Mouse (Mus musculus): ENCODE measurements around the gene Pomgnt2. TPM values are rescaled to one million over a fixed set of nuclear protein-coding genes. Genes with fewer than 3 reads are reported as not detected.
"Not testable (repeated sequence)": the region's sequence is repeated elsewhere in the genome, so short reads cannot be mapped to it uniquely, and the experiment has no call there.

Pomgnt2 gene
- polyA plus RNA-seq (2012; rRNA removed): 19.8 and 20.2 TPM in 2 replicates

DNA sequence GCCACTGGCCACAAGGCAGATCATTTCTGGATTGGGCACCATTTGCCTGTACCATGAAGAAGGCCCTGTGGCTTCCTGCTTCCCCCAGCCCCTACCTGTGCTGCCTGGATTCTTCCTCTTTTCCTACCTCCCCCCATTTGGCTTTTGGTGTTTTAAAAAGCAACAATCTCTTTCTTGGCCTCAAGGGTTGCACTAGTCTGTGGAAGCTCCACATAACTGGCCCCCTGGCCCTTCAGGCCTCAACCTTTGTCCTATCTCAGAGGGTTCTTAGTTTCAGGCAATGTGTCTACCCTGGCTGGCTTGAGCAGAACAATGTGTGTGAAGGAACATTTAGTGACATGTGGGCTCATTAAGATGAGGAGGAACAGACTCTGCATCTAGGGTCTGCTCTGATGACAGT, at the start of gene Pomgnt2:
TSS of gene Pomgnt2 (minus strand) at position 101 of the 400 bp plus-strand sequence.
- DNase-seq (ENCODE audit: low read depth): no peak

DNA sequence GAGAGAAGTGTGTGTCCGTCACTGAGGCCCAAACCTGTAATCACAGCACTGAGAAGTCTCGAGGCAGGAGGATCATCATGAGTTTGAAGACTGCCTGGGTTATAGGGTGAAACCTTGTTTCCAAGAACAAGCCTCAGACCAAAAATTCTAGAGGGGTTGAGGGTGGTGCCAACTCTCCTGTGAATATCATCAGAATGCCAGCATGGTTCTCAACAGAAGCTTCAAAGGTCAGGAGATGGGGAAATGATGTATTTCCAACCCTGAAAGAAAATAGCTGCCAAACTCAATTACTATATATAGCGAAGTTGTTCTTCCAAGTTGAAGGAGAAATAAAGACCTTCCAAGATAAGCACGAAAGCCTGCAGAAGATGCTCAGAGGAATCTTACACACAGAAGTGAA, 42.9 kb upstream of the Pomgnt2 start:
- no peak for DNase-seq (ENCODE audit: low read depth)

DNA sequence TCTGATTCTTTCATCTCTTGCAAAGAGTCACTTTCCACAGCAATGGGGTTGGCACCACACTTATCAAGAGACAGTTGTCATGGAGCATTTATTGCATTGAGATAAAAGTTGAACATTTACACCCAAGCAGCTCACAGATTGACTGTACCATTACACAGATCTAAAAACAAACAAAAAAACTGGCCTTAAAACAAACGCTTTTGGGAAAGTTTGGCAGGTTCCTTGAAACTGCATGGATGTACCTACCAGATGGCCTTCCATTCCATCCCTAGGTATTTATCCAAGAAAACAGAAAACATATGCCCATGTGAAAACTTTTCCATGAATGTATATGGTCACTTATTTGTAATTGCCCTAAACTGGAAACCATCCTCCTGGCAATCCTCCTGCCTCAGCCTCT, 41.7 kb upstream of the Pomgnt2 start:
- no peak for DNase-seq (ENCODE audit: low read depth)

DNA sequence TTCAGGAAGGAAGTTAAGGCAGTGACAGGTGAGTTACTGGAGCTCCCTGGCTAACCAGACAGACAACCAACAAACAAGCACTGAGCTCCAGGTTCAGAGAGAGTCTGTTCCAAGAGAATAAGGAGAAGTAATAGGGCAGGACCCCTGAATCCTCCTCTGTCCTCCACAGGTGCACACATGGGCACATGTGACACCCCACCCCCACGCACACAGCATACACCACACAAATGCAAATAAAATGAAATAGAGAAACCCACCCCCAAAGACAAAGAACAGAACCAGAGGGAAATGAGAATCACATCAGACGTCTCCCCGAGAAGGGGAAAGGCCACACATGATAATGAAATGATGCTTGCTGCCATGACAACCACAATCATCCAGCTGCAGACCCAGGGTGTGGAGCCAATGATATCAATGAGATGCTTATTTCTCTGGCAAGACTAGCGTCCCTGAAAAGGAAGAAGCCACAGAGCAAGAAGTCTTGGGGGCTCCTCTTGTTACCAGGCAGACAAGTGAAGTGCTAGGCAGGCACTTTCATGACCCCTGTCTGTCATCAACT, 39.7 kb upstream of the Pomgnt2 start:
- no peak for DNase-seq (ENCODE audit: low read depth)

DNA sequence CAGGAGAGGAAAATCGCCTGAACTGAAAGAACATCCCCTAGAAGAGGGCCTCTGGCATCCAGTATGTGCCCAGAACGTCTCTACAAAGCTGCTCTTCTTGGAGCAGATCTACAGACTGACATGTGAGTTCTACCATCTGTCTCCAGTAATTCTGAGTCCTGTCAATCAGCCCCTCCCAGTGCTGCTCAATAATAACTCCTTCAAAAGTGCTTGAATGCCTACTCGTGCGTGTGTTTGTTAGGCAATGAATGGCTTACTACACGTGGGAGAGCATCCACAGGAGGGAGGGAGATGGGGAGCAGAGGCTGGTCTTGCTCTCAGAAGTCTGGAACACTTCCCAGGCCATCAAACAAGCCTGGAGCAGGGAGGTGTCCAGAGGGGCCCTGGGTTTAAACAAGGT, 38.9 kb upstream of the Pomgnt2 start:
- DNase-seq (ENCODE audit: low read depth): no peak

DNA sequence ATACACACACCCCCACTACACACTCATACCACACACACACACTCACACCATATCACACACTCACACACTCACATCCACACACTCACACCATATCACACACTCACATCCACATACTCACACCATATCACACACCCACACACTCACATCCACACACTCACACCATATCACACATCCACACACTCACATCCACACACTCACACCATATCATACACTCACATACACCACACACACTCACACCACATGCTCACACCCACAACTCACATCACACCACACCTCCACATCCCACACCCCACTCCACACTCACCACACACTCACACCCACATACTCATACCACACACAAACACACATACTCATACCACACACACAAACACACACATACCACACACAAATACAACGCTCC, 38.0 kb upstream of the Pomgnt2 start:
- no peak for DNase-seq (ENCODE audit: low read depth)

DNA sequence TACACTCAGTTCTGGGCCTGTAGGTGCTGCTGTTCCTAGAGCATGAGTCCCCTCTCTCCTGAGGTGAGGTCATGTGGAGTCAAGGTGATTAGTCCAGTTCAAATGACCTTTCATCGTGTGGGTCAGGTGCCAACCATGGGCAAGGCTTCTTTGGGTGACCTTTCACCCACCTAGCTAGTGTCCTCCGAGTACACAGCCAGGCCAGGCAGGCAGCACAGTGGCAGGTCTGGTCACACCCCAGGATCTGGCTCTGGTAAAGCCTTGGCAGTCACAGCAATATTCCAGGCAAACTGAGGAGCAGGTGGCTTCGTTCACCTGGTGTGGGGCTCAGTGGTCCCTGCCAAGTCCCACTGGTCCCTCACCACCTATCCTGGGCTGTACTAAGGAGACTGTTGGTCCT, 35.2 kb upstream of the Pomgnt2 start:
- DNase-seq (ENCODE audit: low read depth): no peak

DNA sequence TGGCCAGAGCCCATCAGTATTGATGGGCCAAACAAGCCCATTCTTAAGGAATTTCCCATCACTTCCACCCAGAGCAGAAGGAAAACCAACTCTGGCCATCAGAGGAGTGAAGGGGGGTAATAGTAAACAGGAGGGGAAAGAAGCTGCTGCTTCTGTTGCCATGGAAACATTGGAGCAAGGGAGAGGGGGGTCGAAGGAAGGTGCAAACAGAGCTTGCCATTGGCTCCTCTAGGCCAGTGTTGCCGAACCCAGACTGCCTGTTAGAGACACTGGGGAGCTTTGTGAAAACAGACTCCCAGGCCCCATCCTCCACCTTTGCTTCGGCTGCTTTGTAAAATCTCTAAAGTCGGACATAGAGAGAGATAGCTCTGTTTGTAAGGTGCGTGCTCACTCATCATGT, 33.8 kb upstream of the Pomgnt2 start:
- DNase-seq (ENCODE audit: low read depth): no peak

DNA sequence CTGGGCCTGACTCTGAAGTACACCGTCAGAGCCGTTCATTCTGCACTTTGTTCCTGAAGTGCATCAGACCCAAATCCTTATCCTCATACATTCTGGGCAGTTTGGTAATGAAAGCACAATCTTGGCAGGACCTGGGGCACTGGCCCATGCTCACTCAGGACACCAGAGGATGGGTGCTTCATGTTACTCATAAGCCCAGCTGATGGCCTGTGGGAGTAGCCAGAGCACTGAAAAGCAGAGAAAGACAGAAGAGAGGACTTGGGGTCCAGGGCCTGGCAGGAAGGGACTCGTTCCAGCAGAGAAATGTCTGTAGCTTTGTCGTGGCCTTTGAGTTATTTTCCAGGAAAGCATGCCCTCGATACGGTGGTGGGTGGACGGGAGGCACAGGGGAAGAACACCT, 32.9 kb upstream of the Pomgnt2 start:
- DNase-seq (ENCODE audit: low read depth): no peak

DNA sequence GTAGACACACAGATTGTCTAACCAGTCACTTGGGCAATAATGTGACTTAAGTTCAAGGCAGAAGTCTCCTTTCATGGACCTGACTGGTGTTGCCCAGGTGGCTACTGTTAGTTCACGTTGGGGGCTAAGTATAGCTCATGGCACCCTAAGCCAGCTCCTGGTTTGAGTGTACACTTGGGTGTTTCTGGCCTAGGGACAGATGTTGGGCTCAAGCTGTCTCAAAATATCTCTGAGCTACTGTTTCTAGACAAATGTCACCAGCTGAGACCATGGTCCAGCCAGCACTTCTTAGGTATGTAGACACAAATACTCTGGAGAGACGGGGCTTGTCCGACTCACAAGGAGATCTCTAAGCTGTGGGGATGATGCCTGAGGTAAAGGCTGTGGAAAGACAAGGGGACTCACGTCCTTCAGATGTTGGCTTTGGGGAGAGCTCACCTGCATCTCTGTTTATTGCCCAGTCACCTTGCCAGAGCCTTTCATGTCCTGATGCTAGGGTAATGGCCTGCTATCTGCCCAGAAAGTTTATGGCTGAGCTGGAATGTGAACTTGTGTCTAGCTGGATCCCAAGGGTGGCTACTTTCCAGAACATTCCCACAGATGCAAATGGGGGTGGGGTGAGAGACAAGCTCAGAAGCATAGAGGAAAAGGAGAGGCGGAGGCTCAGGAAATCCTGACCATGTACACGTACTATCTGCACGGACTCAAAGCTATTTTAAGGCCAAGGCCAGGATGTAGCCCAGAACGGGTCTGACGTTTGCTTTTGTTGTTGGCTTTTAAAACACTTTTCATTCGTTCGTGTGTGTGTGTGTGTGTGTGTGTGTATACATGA, 31.2 kb upstream of the Pomgnt2 start:
- no peak for DNase-seq (ENCODE audit: low read depth)

DNA sequence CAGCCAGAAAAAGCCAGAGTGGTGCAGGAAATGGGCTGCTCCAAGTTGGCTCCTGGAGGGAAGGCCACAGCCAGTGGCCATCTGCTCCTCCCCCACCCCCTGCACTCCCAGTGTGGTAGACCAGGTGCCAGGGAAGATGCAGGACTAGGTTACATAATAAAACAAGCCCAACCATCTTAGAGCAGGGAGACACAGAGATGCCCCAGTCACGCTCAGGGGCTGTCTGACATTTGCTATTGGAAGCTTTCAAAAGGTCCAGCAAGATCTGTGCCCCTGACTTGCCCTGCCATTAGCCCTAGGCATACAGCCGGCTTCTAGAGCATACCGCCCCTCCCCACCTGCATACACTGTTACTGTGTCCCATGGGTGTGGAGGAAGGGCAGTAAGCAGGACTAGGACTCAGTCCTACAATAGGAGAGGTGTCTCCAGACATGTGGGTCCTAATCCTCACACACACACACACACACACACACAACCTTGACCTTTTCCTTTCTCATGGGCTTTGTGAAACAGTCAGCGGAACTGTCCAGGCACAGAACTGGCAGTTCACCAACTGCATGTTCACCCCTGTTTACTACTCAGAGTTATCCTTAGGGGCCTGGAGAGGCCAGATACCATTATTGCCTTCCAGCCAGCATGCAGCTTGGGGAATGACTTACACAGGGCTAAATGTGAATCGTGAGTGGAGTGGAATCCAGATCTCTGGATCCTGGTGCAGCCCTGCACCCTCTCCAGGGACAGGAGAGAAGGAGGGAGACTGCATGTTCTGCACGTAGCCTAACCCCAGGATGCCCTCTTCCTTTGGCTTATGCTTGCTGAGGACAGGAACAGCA, 30.4 kb upstream of the Pomgnt2 start:
- no peak for DNase-seq (ENCODE audit: low read depth)

DNA sequence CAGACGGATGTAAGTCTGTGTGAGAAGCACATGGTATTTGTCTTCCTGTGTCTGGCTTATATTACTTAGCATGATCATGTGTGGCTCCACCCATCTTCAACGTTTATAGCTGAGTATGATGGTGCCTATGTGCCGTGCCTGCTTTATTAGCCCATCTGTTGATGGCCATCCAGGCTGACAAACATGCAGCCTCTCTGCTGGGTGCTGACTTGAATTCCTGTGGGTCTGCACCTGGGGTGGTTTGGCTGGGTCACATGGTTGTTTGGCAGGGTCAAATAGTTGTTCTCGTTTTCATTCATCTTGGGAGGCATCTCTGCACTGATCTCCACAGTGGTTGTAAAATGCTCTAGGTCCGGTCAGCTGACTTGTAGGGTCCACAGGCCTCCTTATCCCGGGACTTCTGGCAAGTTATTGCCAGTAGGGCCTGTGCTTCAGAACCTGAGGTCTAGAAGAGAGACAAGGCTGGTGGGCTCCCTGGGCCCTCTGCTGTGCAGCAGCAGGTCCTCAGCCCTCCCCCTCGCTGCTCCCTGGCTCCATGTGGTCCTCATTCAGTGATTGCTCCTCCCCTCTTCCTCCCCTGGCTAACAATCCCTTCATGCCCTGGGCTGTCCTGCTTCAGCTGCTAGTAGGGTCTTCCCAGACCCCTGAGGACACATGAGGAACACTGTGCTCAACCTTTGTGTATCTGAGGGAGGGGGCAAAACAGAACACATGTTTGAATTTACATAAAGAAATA, 29.1 kb upstream of the Pomgnt2 start:
- DNase-seq (ENCODE audit: low read depth): no peak

DNA sequence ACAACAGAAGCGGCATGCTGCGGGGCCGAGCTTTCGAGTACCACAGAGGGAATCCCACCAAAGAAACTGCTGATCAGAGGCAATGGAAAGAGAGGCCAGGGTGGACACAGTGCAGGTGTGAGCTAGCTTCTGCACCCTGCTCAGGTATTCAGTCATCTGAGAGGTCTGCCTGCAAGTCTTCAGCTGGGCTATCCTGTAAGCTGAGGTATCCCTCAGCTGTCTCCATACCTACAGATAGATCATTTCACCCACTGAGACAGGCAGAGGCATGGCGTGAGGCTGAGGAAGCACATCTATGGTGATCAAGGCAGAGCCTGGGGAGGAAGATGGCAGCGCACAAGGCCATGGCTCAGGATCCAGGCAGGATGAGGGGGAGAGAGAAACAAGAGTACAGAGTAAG, 27.5 kb upstream of the Pomgnt2 start:
- no peak for DNase-seq (ENCODE audit: low read depth)

DNA sequence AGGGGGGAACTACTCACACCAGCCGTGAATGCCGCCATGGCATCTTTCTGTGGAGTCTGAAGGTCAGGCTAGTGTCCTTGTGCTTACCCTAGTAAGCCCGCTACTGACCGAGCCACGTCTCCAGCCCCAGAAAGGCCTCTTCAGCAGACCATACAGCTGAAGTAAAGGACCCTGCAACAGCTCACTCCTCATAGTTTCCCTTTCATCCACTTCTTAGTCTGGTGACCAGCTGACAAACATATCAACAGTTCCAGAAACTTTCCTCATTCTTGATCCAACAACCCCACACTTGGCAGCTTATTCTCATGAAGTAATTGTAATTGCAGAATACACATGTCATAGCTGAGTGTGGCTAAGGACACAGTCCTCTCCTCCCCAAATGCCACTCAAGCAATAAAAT, 27.0 kb upstream of the Pomgnt2 start:
- DNase-seq (ENCODE audit: low read depth): no peak

DNA sequence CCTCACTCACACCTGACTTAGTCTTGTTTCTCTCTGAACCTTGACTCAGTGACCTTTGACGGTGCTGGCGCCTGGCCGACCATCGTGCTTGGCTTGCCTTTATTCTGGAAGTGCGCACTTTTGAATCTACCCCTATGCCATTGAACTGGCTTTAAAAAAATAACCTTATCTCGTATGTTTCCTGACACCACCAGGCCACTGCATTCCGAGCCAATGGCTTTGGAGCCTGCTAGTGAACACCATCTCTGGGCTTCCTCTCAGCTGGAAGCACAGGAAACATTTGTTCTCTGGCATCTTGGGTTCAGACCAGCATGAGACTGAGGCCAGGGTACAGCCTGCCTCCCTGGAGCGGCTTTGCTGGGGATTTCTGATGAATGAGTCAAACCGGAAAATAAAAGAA, 25.9 kb upstream of the Pomgnt2 start:
- DNase-seq (ENCODE audit: low read depth): no peak

DNA sequence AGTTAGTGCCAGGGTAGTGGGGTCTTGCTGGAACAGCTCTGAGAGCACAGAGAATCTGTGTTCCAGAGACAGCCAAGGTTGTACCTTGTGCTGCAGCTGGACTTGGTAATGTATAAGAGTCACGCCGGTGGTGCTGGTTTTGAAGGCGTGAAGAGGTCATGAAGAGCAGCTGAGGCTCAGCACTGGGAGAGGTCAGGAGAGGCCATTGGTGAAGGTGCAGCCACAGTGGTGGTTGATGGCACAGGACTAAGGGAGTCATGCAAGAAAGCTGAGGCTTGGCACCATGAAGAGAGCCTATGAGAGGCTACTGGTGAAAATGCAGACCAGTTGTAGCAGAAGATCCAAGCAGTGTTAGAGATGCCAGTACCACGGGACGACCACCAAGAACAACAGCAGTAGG, 24.7 kb upstream of the Pomgnt2 start:
- no peak for DNase-seq (ENCODE audit: low read depth)

DNA sequence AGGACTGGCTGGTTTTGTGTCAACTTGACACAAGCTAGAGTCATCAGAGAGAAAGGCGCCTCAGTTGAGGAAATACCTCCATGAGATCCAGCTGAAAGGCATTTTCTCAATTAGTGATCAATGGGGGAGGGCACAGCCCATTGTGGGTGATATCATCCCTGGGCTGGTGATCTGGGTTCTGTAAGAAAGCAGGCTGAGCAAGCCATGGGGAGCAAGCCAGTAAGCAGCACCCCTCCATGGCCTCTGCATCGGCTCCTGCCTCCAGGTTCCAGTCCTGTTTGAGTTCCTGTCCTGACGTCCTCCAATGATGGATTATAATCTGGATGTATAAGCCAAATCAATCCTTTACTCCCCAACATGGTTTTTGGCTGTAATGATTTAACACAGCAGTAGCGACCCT, 24.3 kb upstream of the Pomgnt2 start:
- DNase-seq (ENCODE audit: low read depth): not testable (repeated sequence)

DNA sequence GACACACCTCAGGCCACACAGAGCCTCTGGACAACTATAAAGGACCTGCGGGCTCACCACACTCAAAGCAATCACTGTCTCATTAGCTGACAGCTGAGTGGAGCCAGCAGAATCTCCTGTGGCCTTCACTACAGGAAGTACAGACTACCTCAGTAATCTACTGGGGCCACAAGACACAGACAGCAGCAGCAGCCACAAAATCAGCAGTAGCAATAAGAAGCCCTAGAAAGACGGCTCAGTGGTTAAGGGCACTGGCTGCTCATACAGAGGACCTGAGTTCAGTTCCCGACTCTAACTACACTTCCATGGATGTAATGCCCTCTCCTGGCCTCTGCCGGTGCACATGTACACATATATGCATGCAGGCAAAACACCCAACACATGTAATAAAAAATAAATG, 23.4 kb upstream of the Pomgnt2 start:
- DNase-seq (ENCODE audit: low read depth): no peak

DNA sequence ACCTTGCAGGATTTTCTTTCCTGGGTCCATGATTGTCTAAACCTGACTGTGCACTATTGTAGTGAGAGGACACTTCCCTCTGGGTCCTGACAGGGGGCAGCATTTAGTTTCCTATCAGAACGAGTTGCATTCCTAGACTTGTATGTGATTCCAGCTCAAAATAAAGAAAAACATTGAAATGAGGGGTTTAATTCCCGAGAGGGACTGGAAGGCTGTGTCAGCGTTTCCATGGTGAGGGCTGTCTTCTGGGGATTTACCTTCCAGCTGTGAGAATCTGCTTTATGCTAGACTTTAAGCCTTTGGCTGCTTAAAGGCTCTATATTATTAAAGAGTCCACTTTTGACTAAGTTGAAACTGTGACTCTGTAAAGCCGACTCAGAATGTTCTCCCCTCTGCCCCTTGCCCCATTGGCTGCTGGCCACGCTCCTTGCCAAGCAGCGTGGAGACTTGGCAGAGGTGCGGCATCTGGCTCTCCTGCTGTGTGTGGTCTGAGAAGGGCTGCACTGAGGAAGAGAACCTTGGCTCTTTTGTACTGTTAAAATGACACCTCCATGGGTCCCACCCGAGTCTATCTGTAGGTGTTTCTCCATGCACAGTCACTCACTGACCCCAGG, 22.0 kb upstream of the Pomgnt2 start:
- DNase-seq (ENCODE audit: low read depth): no peak

DNA sequence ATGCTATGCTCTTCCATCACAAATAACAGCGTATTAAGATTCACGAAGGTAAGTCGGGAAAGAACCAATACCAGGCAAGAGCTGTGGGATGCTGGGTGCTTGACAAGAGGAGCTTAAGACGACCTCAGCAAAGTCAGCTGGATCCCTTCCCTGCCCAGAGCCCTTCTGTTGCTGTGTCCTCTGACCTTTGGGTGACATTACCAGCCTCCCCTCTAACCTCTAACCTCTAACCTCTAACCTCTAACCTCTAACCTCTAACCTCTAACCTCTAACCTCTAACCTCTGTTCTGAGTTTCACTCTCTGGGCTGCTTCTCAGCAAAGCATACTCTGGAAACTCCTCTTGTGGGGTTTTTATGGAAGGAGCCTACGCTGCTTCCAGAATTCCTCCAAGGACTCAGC, 21.2 kb upstream of the Pomgnt2 start:
- no peak for DNase-seq (ENCODE audit: low read depth)

DNA sequence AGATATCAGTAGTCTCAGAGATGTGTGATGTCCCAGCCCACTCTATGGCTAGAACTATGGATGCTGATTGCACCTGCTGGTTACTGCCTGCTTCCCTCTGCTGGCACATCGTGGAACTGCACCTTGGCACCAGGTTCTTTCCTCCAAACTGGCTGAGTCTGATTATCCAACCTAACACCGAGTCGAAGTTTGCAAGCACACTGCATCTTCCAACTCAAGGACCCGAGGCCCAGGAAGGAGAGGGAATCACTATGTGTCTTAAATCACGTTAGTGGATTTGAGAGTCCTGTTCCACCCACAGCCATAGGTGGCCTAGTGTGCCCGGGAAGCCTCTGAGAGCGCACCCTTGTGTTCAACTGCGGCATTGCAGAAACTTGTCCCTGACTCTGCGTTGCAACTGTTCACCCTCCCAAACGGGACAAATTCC, 17.3 kb upstream of the Pomgnt2 start:
- no peak for DNase-seq (ENCODE audit: low read depth)

DNA sequence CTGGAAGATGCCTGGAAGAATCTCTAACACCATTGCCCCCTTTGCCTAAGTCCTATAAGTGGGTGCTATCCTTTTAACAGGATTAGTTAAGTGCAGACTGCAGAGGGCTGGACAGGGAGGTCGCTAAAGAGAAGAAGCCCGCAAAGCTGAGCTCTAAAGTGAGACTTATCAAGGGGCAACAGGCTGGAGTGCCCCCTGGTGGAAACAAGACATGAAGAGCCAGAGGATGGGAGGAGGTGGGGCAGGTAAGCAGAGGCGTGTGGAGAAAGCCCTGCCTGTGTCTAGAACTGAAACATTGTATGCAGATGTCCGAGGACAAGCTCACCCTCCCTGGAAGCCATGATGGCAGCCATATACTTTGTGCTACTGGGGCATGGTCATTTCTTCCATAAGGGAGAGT, 16.7 kb upstream of the Pomgnt2 start:
- DNase-seq (ENCODE audit: low read depth): no peak

All from gonadal fat pad, adult 2 months (tissue).